Mouse (Mus musculus) midbrain, embryonic 13.5 days (tissue): ENCODE data around the gene Ofd1. TPM values are rescaled to one million over a fixed set of nuclear protein-coding genes. Genes with fewer than 3 reads are reported as not detected.

ENCODE experiments used
- ATAC-seq: fragments of 200-750 bp; cut with Nextera tagmentation; 2 replicates; pipeline ENCODE4 v1.8.0; 2017; ENCODE audit warnings: mild to moderate bottlenecking, moderate TSS enrichment, moderate library complexity
- H3K27ac ChIP-seq: fragments of 300-500 bp; sonication (generic); 2 replicates; pipeline ENCODE4 v1.5.1; 2015; ENCODE audit warnings: inconsistent platforms, mild to moderate bottlenecking, moderate library complexity
- H3K27me3 ChIP-seq: fragments of 300-500 bp; sonication (generic); 2 replicates; pipeline ENCODE4 v1.6.1; 2015; ENCODE audit warnings: mild to moderate bottlenecking, inconsistent platforms
- H3K36me3 ChIP-seq: fragments of 300-500 bp; sonication (generic); 2 replicates; pipeline ENCODE4 v1.6.1; 2015; ENCODE audit warnings: mild to moderate bottlenecking, inconsistent platforms
- H3K4me1 ChIP-seq: fragments of 300-500 bp; sonication (generic); replicated peaks from 2 replicates; pipeline ENCODE4 v1.6.1; 2015; ENCODE audit warnings: inconsistent platforms
- H3K4me2 ChIP-seq: fragments of 300-500 bp; sonication (generic); replicated peaks from 2 replicates; pipeline ENCODE4 v1.6.1; 2015; ENCODE audit warnings: moderate library complexity, mild to moderate bottlenecking, inconsistent platforms
- H3K4me3 ChIP-seq: fragments of 300-500 bp; sonication (generic); replicated peaks from 2 replicates; pipeline ENCODE4 v1.5.1; 2015; ENCODE audit warnings: mild to moderate bottlenecking, inconsistent platforms
- H3K9ac ChIP-seq: fragments of 300-500 bp; sonication (generic); replicated peaks from 2 replicates; pipeline ENCODE4 v1.6.1; 2015; ENCODE audit warnings: mild to moderate bottlenecking, inconsistent platforms
- H3K9me3 ChIP-seq: fragments of 300-500 bp; sonication (generic); 2 replicates; pipeline ENCODE4 v1.6.1; 2016; ENCODE audit warnings: mild to moderate bottlenecking, inconsistent platforms
- WGBS: fragments of 180-500 bp; shearing (Covaris S2); methylation state at CpG from one replicate; pipeline ENCODE4 v1.1.7; 2015; 5-methylcytosine and 5-hydroxymethylcytosine counted together
- polyA plus RNA-seq: library from polyadenylated mRNA; unstranded; fragments of >200 nt; fragmentation: Nextera tagmentation; extraction: Ambion mirVana; gene quantifications from 2 replicates; pipeline ENCODE4 v1.2.1, GENCODE M21; 2015

Ofd1 gene
- polyA plus RNA-seq = 7.5 and 8.3 TPM in 2 replicates

- Histone ChIP-seq H3K9me3 (no peaks in the 10 kb centered on the region), H3K4me2 (peak within 1 kb of the TSS; percentile 64), H3K27ac (peak within 1 kb of the TSS; percentile 83), H3K27me3 (peaks cover 34% of the 10 kb centered on the region; the same call in 1 of the 2 replicates), H3K4me1 (peaks cover 16% of the 10 kb centered on the region), H3K36me3 (no peaks in the 10 kb centered on the region), H3K9ac (peak within 1 kb of the TSS; percentile 82), H3K4me3 (peak within 1 kb of the TSS; percentile 57)
- peak; percentile 99 for ATAC-seq
- 26% methylated on average over 43 of the region's 44 CpGs for WGBS
Observed at GRCm38 (mm10) chrX:166440616-166441063, at the start of gene Ofd1. TSS of gene Ofd1 (minus strand) at chrX:166440704.

- peak within 1 kb of the TSS; percentile 61 for H3K4me3 ChIP-seq
- 17% methylated on average over 39 of the region's 41 CpGs for WGBS
- H3K36me3 ChIP-seq = no peaks in the 10 kb centered on the region
- peak within 1 kb of the TSS; percentile 77 for H3K9ac ChIP-seq
- peak; percentile 99 for ATAC-seq
- H3K27me3 ChIP-seq = no peaks in the 10 kb centered on the region
- H3K27ac ChIP-seq = peak within 1 kb of the TSS; percentile 81
- no peaks in the 10 kb centered on the region for H3K9me3 ChIP-seq
- H3K4me1 ChIP-seq = peaks cover 9% of the 10 kb centered on the region; the same call in 1 of the 2 replicates
- peak within 1 kb of the TSS; percentile 64 for H3K4me2 ChIP-seq
Observed at GRCm38 (mm10) chrX:166479365-166479983, 39.0 kb upstream of the Ofd1 start, which contains the start of gene Rab9. TSS of gene Rab9 (minus strand) at chrX:166479867.

GRCm38 (mm10) chrX:166478631-166479364, 38.3 kb upstream of the Ofd1 start:
- Histone ChIP-seq H3K9ac (peak overlapping the region; percentile 77), H3K36me3 (no peaks in the 10 kb centered on the region), H3K4me2 (peak overlapping the region; percentile 64), H3K4me1 (peaks cover 9% of the 10 kb centered on the region; the same call in 1 of the 2 replicates), H3K27me3 (0 out of 2 replicates have a peak, but pooled peaks cover 2% of the 10 kb centered on the region), H3K9me3 (no peaks in the 10 kb centered on the region), H3K4me3 (peak overlapping the region; percentile 61), H3K27ac (peak overlapping the region; percentile 81; the same call in 1 of the 2 replicates)
- peak; percentile 30 for ATAC-seq
- 21% methylated on average over 28 of the region's 28 CpGs for WGBS

GRCm38 (mm10) chrX:166477393-166477792, 36.9 kb upstream of the Ofd1 start:
- Histone ChIP-seq H3K4me2 (peak overlapping the region; percentile 64), H3K4me3 (no peak overlapping the region), H3K9me3 (no peaks in the 10 kb centered on the region), H3K9ac (no peak overlapping the region), H3K36me3 (no peaks in the 10 kb centered on the region), H3K27me3 (0 out of 2 replicates have a peak, but pooled peaks cover 2% of the 10 kb centered on the region), H3K27ac (no peak overlapping the region), H3K4me1 (peaks cover 9% of the 10 kb centered on the region; the same call in 1 of the 2 replicates)
- ATAC-seq = no peak
- 78% methylated on average over 6 of the region's 6 CpGs for WGBS

GRCm38 (mm10) chrX:166472612-166473011, 32.1 kb upstream of the Ofd1 start:
- Histone ChIP-seq H3K27me3 (0 out of 2 replicates have a peak, but pooled peaks cover 2% of the 10 kb centered on the region), H3K4me1 (peaks cover 4% of the 10 kb centered on the region; the same call in 1 of the 2 replicates), H3K27ac (no peak overlapping the region), H3K9me3 (no peaks in the 10 kb centered on the region), H3K4me2 (no peak overlapping the region), H3K9ac (no peak overlapping the region), H3K4me3 (no peak overlapping the region), H3K36me3 (0 out of 2 replicates have a peak, but pooled peaks cover 6% of the 10 kb centered on the region)
- 87% methylated on average over 6 of the region's 6 CpGs for WGBS
- ATAC-seq = no peak

- Histone ChIP-seq H3K36me3 (0 out of 2 replicates have a peak, but pooled peaks cover 6% of the 10 kb centered on the region), H3K4me2 (no peak overlapping the region), H3K4me1 (no peaks in the 10 kb centered on the region), H3K9ac (no peak overlapping the region), H3K27ac (no peak overlapping the region), H3K4me3 (no peak overlapping the region), H3K9me3 (no peaks in the 10 kb centered on the region), H3K27me3 (no peaks in the 10 kb centered on the region)
- WGBS = 96% methylated on average over 7 of the region's 7 CpGs
- ATAC-seq = no peak
Observed at GRCm38 (mm10) chrX:166468321-166468720, 27.8 kb upstream of the Ofd1 start.

GRCm38 (mm10) chrX:166455525-166455924, 15.0 kb upstream of the Ofd1 start:
- Histone ChIP-seq H3K27ac (no peak overlapping the region), H3K4me2 (no peak overlapping the region), H3K36me3 (peaks cover 11% of the 10 kb centered on the region), H3K27me3 (0 out of 2 replicates have a peak, but pooled peaks cover 4% of the 10 kb centered on the region), H3K9ac (no peak overlapping the region), H3K4me3 (no peak overlapping the region), H3K9me3 (no peaks in the 10 kb centered on the region), H3K4me1 (no peaks in the 10 kb centered on the region)
- WGBS = 88% methylated on average over 1 of the region's 1 CpGs
- ATAC-seq = no peak

- H3K9ac ChIP-seq = no peak overlapping the region
- H3K36me3 ChIP-seq = peaks cover 11% of the 10 kb centered on the region
- H3K27ac ChIP-seq = no peak overlapping the region
- no peak for ATAC-seq
- H3K4me1 ChIP-seq = no peaks in the 10 kb centered on the region
- WGBS = 75% methylated on average over 3 of the region's 3 CpGs
- H3K4me2 ChIP-seq = no peak overlapping the region
- no peak overlapping the region for H3K4me3 ChIP-seq
- peaks cover 7% of the 10 kb centered on the region; the same call in 1 of the 2 replicates for H3K27me3 ChIP-seq
- H3K9me3 ChIP-seq = no peaks in the 10 kb centered on the region
Observed at GRCm38 (mm10) chrX:166454331-166454730, 13.8 kb upstream of the Ofd1 start.

GRCm38 (mm10) chrX:166453532-166453931, 13.0 kb upstream of the Ofd1 start:
- WGBS = 87% methylated on average over 6 of the region's 6 CpGs
- no peak overlapping the region for H3K4me3 ChIP-seq
- no peak overlapping the region for H3K27ac ChIP-seq
- no peak overlapping the region for H3K4me2 ChIP-seq
- H3K9ac ChIP-seq = no peak overlapping the region
- peaks cover 4% of the 10 kb centered on the region; the same call in 1 of the 2 replicates for H3K27me3 ChIP-seq
- H3K9me3 ChIP-seq = no peaks in the 10 kb centered on the region
- ATAC-seq = no peak
- no peaks in the 10 kb centered on the region for H3K4me1 ChIP-seq
- H3K36me3 ChIP-seq = peaks cover 11% of the 10 kb centered on the region

- peaks cover 13% of the 10 kb centered on the region for H3K4me1 ChIP-seq
- no peaks in the 10 kb centered on the region for H3K9me3 ChIP-seq
- H3K27me3 ChIP-seq = peaks cover 33% of the 10 kb centered on the region; the same call in 1 of the 2 replicates
- H3K4me2 ChIP-seq = no peak overlapping the region
- H3K9ac ChIP-seq = no peak overlapping the region
- no peak for ATAC-seq
- H3K36me3 ChIP-seq = no peaks in the 10 kb centered on the region; the same call in 1 of the 2 replicates
- H3K27ac ChIP-seq = no peak overlapping the region
- H3K4me3 ChIP-seq = no peak overlapping the region
- 84% methylated on average over 3 of the region's 3 CpGs for WGBS
Observed at GRCm38 (mm10) chrX:166444552-166444951, 4.0 kb upstream of the Ofd1 start.

GRCm38 (mm10) chrX:166440036-166440615, 378 bp downstream of the Ofd1 start, which contains the start of gene Trappc2:
TSS of gene Trappc2 (plus strand) at chrX:166440574.
- 11% methylated on average over 35 of the region's 36 CpGs for WGBS

More at GRCm38 (mm10) chrX:166440036-166440615, 378 bp downstream of the Ofd1 start, which contains the start of gene Trappc2:
- peak; percentile 86; the same call in 1 of the 2 replicates for ATAC-seq
- Histone ChIP-seq H3K9me3 (no peaks in the 10 kb centered on the region), H3K4me1 (peaks cover 16% of the 10 kb centered on the region), H3K4me2 (peak within 1 kb of the TSS; percentile 64), H3K27me3 (peaks cover 33% of the 10 kb centered on the region; the same call in 1 of the 2 replicates), H3K27ac (peak within 1 kb of the TSS; percentile 83), H3K9ac (peak within 1 kb of the TSS; percentile 82), H3K36me3 (no peaks in the 10 kb centered on the region), H3K4me3 (peak within 1 kb of the TSS; percentile 57)
